Mouse (Mus musculus) myocyte (in vitro differentiated cells): ENCODE results near the gene Drc1. TPM values are rescaled to one million over a fixed set of nuclear protein-coding genes. Genes with fewer than 3 reads are reported as not detected.

ENCODE experiments used
- H3K27me3 ChIP-seq: one replicate; pipeline ENCODE4 v1.6.1; 2011; ENCODE audit not compliant: control insufficient read depth, insufficient read depth, insufficient read length
- H3K36me3 ChIP-seq: one replicate; pipeline ENCODE4 v1.6.1; 2011; ENCODE audit not compliant: control insufficient read depth, insufficient read depth
- H3K4me2 ChIP-seq: one replicate; pipeline ENCODE4 v1.6.1; 2011; ENCODE audit warnings: low read depth, control low read depth
- H3K4me3 ChIP-seq: one replicate; pipeline ENCODE4 v1.5.1; 2011; ENCODE audit warnings: mild to moderate bottlenecking, control low read depth, moderate library complexity
- H3K79me2 ChIP-seq: one replicate; pipeline ENCODE4 v1.6.1; 2011; ENCODE audit not compliant: control insufficient read depth, insufficient read depth
- H3ac ChIP-seq: one replicate; pipeline ENCODE4 v1.6.1; 2011; ENCODE audit not compliant: control insufficient read depth, insufficient read length
- CEBPB ChIP-seq: IDR thresholded peaks from 2 replicates; pipeline ENCODE4 v1.6.1; 2011; ENCODE audit warnings: mild to moderate bottlenecking, moderate library complexity; ENCODE audit not compliant: poor library complexity, insufficient read depth, severe bottlenecking
- E2F4 ChIP-seq: IDR thresholded peaks from one replicate; pipeline ENCODE4 v1.6.1; 2011; ENCODE audit warnings: mild to moderate bottlenecking, control low read depth, moderate library complexity; ENCODE audit not compliant: insufficient read depth
- MAX ChIP-seq: IDR thresholded peaks from one replicate; pipeline ENCODE4 v1.6.1; 2011; ENCODE audit warnings: low read depth, mild to moderate bottlenecking, control low read depth
- MYOD1 ChIP-seq, 3 experiments: IDR thresholded peaks; one replicate each; pipeline ENCODE4 v1.6.1; 2011; ENCODE audit warnings: control low read depth in 2 of 3, low read depth in 2 of 3, mild to moderate bottlenecking in 2 of 3, moderate library complexity in 1 of 3; ENCODE audit not compliant: insufficient read length in 2 of 3, control insufficient read depth in 1 of 3
- MYOG ChIP-seq, 3 experiments: IDR thresholded peaks; one replicate each; pipeline ENCODE4 v1.6.1; 2011; ENCODE audit warnings: control low read depth in 2 of 3, low read depth in 2 of 3, mild to moderate bottlenecking in 2 of 3; ENCODE audit not compliant: insufficient read length in 2 of 3, control insufficient read depth in 1 of 3, insufficient read depth in 1 of 3
- POLR2A ChIP-seq: IDR thresholded peaks from one replicate; pipeline ENCODE4 v1.6.1; 2011; ENCODE audit warnings: low read depth, mild to moderate bottlenecking, control low read depth, moderate library complexity; ENCODE audit not compliant: insufficient read length
- POLR2AphosphoS2 ChIP-seq: IDR thresholded peaks from one replicate; pipeline ENCODE4 v1.6.1; 2011; ENCODE audit warnings: low read depth, control low read depth; ENCODE audit not compliant: insufficient read length
- REST ChIP-seq: IDR thresholded peaks from one replicate; pipeline ENCODE4 v1.6.1; 2011; ENCODE audit warnings: mild to moderate bottlenecking, control low read depth, moderate library complexity; ENCODE audit not compliant: insufficient read depth, insufficient read length
- SRF ChIP-seq: IDR thresholded peaks from one replicate; pipeline ENCODE4 v1.6.1; 2011; ENCODE audit warnings: low read depth; ENCODE audit not compliant: control insufficient read depth, insufficient read length
- TCF12 ChIP-seq: IDR thresholded peaks from one replicate; pipeline ENCODE4 v1.6.1; 2011; ENCODE audit warnings: mild to moderate bottlenecking, control low read depth; ENCODE audit not compliant: poor library complexity, insufficient read depth, severe bottlenecking
- TCF3 ChIP-seq: IDR thresholded peaks from one replicate; pipeline ENCODE4 v1.6.1; 2011; ENCODE audit warnings: low read depth, control low read depth; ENCODE audit not compliant: insufficient read length
- USF1 ChIP-seq: IDR thresholded peaks from one replicate; pipeline ENCODE4 v1.6.1; 2011; ENCODE audit warnings: low read depth, mild to moderate bottlenecking, control low read depth, moderate library complexity
- polyA plus RNA-seq: library from polyadenylated mRNA; unstranded; fragments of >200 nt; fragmentation: generic; extraction: Trizol; gene quantifications from one replicate; pipeline ENCODE4 v1.2.1, GENCODE M21; 2012; ENCODE audit warnings: missing spikeins

The Drc1 gene
- polyA plus RNA-seq, 1 experiment = 0.01 TPM

- no peak overlapping the region for H3ac ChIP-seq
- peaks cover 42% of the 10 kb centered on the region for H3K27me3 ChIP-seq
- no peak overlapping the region for H3K4me3 ChIP-seq
- no peak for TF ChIP-seq MAX
- TF ChIP-seq MYOG (IDR thresholded peaks at IDR 0.05; ENCODE audit: control insufficient read depth in 1 of 3, insufficient read depth in 1 of 3, insufficient read length in 2 of 3, low read depth in 2 of 3) = no peak
- H3K4me2 ChIP-seq = no peak overlapping the region
- no peaks in the 10 kb centered on the region for H3K79me2 ChIP-seq
- H3K36me3 ChIP-seq = no peaks in the 10 kb centered on the region
Measured at GRCm38 (mm10) chr5:30400521-30400920, 119.3 kb downstream of the Drc1 start.

- Histone ChIP-seq H3K4me2 (no peak overlapping the region), H3ac (no peak overlapping the region), H3K79me2 (no peaks in the 10 kb centered on the region), H3K4me3 (no peak overlapping the region), H3K36me3 (no peaks in the 10 kb centered on the region), H3K27me3 (peaks cover 46% of the 10 kb centered on the region)
- TF ChIP-seq POLR2AphosphoS2 = no peak
- no peak for TF ChIP-seq SRF
- TF ChIP-seq USF1 = no peak
Measured at GRCm38 (mm10) chr5:30401165-30401564, 120.0 kb downstream of the Drc1 start.

GRCm38 (mm10) chr5:30406876-30407275 is 125.7 kb downstream of the Drc1 start:
- TF ChIP-seq CEBPB = no peak
- no peak for TF ChIP-seq MAX
- no peak for TF ChIP-seq TCF12
- no peak for TF ChIP-seq MYOG (IDR thresholded peaks at IDR 0.05; ENCODE audit: control insufficient read depth in 1 of 3, insufficient read depth in 1 of 3, insufficient read length in 2 of 3, low read depth in 2 of 3)
- no peak for TF ChIP-seq POLR2A
- TF ChIP-seq SRF = no peak
- TF ChIP-seq E2F4 = no peak
- TF ChIP-seq REST = no peak
- no peak for TF ChIP-seq MYOD1 (IDR thresholded peaks at IDR 0.05; ENCODE audit: control insufficient read depth in 1 of 3, insufficient read length in 2 of 3, low read depth in 2 of 3)
- TF ChIP-seq USF1 = no peak
- TF ChIP-seq POLR2AphosphoS2 = no peak
- TF ChIP-seq TCF3 = no peak
- no peak overlapping the region for H3K4me2 ChIP-seq
- H3K79me2 ChIP-seq = no peaks in the 10 kb centered on the region
- H3K27me3 ChIP-seq = peaks cover 69% of the 10 kb centered on the region
- H3ac ChIP-seq = no peak overlapping the region
- H3K36me3 ChIP-seq = no peaks in the 10 kb centered on the region
- H3K4me3 ChIP-seq = no peak overlapping the region

- Histone ChIP-seq H3K79me2 (no peaks in the 10 kb centered on the region), H3K36me3 (no peaks in the 10 kb centered on the region), H3K27me3 (peaks cover 66% of the 10 kb centered on the region), H3K4me3 (no peak overlapping the region), H3ac (no peak overlapping the region), H3K4me2 (no peak overlapping the region)
- TF ChIP-seq MYOG (IDR thresholded peaks at IDR 0.05; ENCODE audit: control insufficient read depth in 1 of 3, insufficient read depth in 1 of 3, insufficient read length in 2 of 3, low read depth in 2 of 3) = no peak
- TF ChIP-seq USF1 = no peak
- TF ChIP-seq REST = no peak
- TF ChIP-seq SRF = no peak
- TF ChIP-seq POLR2AphosphoS2 = no peak
- no peak for TF ChIP-seq TCF12
- no peak for TF ChIP-seq E2F4
- TF ChIP-seq MYOD1 (IDR thresholded peaks at IDR 0.05; ENCODE audit: control insufficient read depth in 1 of 3, insufficient read length in 2 of 3, low read depth in 2 of 3) = no peak
- no peak for TF ChIP-seq TCF3
- TF ChIP-seq MAX = no peak
- TF ChIP-seq CEBPB = no peak
- TF ChIP-seq POLR2A = no peak
Measured at GRCm38 (mm10) chr5:30411524-30411923, 130.3 kb downstream of the Drc1 start.

GRCm38 (mm10) chr5:30415381-30415780 is 134.2 kb downstream of the Drc1 start:
- Histone ChIP-seq H3K4me2 (no peak overlapping the region), H3K4me3 (no peak overlapping the region), H3K79me2 (no peaks in the 10 kb centered on the region), H3ac (no peak overlapping the region), H3K27me3 (peaks cover 83% of the 10 kb centered on the region), H3K36me3 (no peaks in the 10 kb centered on the region)
- TF ChIP-seq E2F4 (no peak), TCF3 (no peak), POLR2A (no peak), USF1 (no peak), CEBPB (no peak), POLR2AphosphoS2 (no peak), TCF12 (no peak), MYOG (IDR thresholded peaks at IDR 0.05; ENCODE audit: control insufficient read depth in 1 of 3, insufficient read depth in 1 of 3, insufficient read length in 2 of 3, low read depth in 2 of 3) (no peak), MYOD1 (IDR thresholded peaks at IDR 0.05; ENCODE audit: control insufficient read depth in 1 of 3, insufficient read length in 2 of 3, low read depth in 2 of 3) (no peak), REST (no peak), SRF (no peak), MAX (no peak)
